Mouse (Mus musculus) induced T-regulatory cell, adult 2 months (primary cell): ENCODE measurements around the gene Glmn.
A peak's percentile ranks its signal among the peaks of the same experiment; 100 is the strongest.

Source experiments
- DNase-seq: peaks from one replicate; pipeline ENCODE4 v3.0.0-alpha.2; 2012; ENCODE audit warnings: low read depth

Gene Glmn

DNA sequence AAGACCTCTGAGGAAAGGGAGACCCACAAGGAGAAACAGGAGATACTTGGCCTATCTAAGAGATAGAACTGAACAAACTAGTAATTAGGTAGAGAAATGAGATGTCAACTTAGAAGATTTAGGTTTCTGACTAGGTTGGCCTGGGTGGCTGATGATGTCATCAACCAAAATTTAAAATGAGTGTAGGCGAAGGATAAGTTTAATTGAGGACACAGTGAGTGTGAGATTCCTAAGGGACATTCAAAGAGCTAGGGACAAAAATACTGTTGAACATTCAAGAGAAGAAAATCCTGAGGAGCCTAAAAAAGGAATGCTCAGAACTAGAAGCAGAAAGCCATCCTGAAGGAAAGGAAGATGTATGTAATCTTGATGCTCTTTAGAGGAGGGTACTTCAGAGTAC is 81.6 kb downstream of the Glmn start:
- DNase-seq = no peak

DNA sequence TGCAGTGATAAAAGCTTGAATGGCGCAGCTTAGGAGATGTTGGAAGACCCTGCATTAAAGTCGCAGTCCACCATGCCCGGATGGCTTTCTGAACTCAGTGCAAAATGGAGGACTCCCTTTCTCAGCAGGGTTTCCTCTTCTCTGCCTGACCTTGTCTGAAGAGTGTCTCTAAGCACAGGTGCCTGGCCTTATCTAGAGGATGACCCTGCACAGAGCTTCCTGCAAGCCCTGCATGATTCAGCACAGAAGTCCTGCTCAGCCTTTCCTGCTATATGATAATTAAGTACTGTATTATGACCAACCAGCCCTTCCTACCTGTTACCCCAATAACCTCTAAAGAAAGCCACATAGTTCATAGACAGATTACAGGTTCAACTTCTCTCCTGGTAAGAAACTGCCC is 82.2 kb downstream of the Glmn start:
- DNase-seq = no peak

DNA sequence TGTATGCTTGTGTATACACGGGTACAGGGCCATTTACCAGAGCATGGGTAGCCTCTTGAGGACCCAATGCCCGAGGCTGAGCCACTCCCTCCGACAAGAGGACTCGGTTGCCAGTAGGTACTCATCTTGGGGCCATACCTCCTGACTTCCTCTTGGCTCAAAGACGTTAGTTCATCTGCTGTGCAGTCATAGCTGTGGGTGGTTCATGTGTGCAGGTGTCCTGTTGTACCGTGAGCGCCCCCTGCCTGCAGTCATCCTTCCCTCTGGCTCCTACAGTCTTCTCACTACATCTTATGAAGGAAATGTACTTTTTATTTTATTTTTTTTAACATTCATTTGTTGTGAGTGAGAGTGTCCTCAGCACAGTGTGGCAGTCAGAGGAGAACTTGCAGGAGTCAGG is 84.1 kb downstream of the Glmn start:
- peak; percentile 84 for DNase-seq

DNA sequence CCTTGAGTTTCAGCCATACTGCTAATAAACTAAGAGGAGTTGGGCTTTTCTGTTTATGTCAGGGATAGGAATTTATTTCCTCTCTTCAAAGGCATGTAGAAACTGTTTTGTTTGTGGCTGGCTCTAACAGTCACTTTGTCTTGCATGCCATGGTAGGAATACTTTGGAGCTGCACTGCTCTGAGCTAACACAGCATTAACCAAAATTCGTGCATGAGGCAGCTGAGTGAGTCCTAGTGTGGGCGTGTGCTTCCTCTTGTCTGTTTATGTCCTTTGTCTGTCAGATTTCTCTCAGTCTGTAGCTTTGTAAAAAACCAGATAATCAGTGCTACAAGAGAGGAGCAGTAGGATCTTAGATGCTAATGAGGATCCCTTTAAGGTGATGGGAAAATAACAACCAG is 86.4 kb downstream of the Glmn start:
- DNase-seq = no peak

DNA sequence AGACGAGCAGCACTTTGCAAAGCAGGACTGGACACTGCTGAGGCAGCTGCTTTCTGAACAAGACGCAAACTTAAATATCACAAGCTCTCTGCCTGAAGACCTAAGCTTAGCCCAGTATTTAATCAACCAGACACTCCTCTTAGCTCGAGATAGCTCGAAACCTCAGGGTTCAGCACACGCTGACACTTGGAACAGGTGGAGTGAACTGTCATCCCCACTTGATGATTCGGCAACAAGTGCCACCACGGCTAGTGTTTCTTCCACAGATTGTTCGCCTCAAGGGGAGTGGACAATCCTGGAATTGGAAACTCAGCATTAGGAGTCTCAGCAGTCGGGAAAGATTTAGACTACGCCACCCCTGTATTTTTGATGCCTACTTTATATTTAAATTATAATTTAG is 87.2 kb downstream of the Glmn start:
- no peak for DNase-seq

DNA sequence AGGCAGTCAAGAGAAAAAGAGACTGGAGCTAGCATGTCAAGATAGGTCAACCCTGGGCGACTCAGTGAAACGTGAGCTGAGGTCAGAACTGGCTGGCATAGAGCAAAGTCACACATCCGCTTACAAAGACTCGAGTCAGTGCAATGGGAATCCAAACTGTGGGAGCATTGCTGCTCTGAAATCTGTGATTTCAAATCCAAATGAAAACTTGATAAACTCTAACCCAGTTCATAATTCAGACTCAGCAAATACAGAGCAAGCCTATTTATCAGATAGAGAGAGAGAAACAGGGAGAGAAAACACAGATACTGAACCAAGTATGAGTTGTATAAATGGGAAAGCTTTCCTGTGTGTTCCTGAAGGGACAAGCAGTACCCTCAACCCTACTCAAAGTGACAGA is 90.4 kb downstream of the Glmn start, which contains the start of gene Gm42669:
TSS of gene Gm42669 (plus strand) at position 301 of the 400 bp plus-strand sequence.
- DNase-seq = no peak

DNA sequence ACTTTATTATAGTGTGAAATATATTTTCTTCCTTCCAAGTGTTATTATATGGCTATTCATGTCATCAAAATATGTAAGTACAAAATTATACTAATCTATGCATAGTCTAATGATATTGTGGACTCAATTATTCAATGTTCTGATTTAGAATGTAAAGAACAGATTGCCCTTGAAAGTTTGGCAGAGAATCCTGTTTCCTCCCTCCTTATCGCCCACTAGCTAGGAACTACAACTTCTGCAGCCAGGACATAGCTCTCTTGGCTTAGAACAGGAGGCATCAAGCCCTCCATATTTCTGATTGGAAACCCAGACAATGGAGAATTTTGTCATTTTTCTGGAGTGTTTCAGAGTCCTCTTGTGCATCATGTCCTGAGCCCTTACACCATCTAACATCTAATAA is 96.9 kb downstream of the Glmn start:
- no peak for DNase-seq

DNA sequence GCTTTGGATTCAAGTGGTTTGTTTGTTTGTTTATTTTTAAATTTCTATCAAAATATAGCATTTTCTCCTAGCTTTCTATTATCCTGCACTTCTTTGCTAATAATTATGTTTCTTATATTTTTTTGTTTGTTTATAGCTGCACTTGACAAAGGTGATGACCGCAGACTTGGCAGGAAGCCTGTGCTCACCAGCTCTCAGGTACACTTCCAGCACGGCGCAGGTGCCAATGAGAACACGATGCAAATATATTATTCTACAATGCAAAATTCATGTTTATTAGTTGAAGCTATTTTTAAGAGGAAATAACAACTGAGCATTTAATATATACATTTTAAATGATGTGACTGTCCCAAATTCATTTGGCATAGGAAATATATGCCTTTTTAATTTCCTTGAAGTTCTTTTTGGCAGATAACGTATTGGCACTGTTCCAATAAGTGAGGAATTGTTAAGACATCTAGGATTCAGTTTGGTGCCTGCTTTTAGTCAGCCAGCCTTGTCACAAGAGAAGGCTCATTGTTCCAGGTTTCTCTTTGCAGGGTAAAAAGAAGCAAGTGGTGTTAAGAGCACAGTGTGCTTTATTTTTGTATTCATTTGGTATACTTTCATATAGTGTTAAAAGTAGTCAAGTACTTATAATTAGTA is 97.7 kb downstream of the Glmn start:
- no peak for DNase-seq
